Mouse (Mus musculus) gastrocnemius, postnatal 10 days (tissue): ENCODE results near the gene Fas. TPM values are rescaled to one million over a fixed set of nuclear protein-coding genes. Genes with fewer than 3 reads are reported as not detected.
A peak's percentile ranks its signal among the peaks of the same experiment; 100 is the strongest.

Experiments used
- DNase-seq: peaks from one replicate; pipeline ENCODE4 v3.0.0; 2021; ENCODE audit warnings: mixed read lengths
- total RNA-seq, 2 experiments: library from RNA; stranded (reverse); gene quantifications; 2 replicates each; pipeline ENCODE4 v1.2.3; 2021

Fas gene
- total RNA-seq, 2 experiments from 2014 or later = 2.0 to 3.7 TPM

DNA sequence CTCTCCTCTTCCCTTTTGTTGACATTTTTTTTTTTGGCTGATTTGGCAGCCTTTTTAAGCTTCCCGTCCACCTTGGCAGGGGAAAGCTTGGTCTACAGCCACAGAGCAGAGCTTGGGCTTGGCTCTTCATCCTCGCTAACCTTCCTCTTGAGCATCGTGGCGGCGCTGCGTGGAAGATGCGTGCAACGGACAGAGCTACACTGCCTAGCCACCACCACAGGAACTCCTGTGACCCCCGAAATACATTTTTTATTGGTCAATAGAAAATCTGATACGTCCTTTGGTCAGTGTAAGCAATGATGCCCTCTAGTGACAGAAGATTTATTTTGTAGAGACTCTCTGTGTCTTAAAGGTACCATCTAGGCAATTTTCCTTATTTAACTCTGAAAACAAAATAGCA is 6.1 kb upstream of the Fas start:
- no peak for DNase-seq

DNA sequence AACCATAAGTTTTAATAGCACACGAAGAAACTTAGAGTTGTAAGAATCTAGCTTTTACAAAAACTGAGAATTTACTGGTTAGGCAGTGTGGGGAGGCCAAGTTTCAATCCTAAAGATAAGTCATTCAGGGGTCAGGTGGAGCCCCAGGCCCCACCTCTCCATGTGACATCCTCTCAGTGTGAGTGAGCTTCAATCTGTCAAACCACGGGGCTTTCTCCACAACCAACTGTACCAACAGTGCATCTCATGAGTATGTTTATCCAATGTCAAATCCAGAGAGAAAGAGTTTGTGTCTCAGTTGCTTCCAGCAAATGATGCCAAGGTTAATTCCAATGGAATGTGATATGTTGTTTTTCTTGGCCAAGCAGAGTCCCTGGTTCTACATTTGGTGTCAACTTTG is 5.6 kb upstream of the Fas start:
- no peak for DNase-seq

DNA sequence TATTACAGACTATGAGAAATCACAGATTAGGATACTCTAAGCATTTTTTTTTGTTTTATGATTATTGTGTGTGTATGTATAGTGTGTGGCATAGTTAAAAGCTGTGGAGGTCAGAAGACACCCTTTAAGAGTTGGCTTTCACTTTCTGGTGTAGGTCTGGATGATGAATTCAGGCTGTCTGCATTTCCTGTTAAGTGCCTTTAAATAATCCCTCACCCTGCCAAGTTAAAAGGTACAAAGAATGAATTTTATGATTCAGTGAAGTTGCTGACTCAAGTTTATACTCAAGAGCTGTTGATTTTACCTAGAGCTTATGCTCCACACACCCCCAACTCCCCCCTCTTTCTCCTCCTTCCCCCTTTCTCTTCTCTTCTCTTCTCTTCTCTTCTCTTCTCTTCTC is 3.2 kb upstream of the Fas start:
- DNase-seq = no peak

DNA sequence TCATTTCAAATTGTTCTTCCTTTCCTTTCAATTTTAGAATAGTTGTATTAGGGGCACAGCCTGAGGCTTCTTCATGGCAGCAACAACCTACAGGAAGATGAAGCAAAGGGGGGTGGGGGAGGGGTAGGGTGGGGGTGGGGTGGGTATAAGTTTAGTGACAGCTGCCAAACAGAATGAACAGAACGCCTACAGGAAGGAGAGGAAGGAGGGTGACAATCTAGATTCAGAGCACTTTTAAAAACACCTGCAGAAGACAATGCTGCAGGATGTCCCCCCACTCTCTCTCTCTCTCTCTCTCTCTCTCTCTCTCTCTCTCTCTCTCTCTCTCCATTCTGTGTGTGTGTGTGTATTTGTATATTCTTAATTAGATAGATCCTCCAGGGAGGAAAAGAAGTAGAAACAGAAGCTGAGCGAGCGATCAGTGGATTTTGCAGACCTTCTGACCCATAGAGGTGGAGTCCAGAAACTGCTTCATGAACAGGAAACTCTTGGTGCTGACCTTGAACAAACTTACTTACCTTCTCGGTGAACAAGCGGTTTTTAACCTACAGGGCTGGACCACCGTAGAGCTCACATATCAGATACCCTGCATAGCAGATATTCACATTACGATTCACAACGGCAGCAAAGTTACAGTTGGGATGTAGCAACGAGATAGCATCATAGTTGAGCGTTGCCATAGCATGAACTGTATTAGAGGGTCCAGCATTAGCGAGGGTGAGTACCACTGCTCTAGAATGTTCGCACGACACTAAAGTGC is 2.6 kb upstream of the Fas start:
- DNase-seq = no peak

DNA sequence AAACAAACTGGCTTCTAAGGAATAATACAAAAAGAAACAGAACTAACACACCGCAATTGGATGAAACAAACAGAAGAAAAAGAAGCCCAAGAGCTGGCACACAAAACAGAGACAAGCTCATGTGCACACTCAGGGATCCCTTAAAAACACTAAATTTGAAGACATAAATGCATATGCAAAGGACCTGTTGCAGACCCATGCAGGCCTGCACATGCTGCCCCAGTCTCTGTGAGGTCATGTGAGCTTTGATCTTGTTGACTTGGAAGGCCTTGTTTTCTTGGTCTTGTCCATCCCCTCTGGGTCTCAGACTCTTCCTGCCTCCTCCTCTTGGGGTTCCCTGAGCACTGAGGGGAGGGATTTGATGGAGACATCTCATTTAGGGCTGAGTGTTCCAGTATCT is 1.8 kb upstream of the Fas start:
- DNase-seq = no peak

DNA sequence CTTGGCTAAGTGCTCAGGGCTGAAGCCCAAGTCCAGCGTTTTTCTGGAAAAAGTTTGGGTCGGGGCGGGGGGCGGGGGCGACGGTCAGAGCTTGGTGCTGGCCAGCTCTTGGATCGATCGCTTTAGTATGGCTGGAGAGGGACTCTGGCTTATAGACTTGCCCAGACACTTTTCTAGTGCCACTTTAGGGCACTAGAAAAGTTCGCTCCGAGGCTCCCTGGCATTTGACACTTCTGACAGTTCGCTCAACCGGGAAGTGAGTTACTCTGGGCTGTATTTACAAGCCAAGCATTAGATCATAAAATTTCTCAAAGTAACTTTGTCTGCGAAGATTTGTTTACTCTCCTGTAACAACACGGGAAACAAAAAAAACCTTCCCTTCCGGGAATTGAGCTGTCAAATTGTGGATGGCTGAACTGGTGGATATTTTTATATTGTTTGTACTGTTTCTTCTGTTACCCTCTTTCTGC is 441 bp downstream of the Fas start:
- no peak for DNase-seq

DNA sequence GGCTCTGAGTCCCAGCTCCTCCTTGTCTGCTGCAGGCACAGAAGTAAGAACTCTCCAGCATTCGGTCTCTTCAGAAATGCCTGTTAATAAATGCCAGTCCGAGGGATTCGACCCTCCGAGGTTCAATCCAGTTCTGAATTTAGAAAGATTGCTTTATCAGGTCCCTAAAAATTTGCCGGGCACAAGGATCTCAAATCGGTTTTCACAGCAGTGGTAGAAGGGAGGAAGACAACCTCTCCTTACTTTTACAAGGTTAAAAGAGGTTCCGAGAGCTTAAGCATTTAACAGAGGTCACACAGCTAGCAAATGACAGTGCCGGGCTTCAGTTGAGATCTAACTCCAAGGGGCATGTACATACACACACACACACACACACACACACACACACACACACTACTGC is 913 bp downstream of the Fas start:
- DNase-seq = no peak

DNA sequence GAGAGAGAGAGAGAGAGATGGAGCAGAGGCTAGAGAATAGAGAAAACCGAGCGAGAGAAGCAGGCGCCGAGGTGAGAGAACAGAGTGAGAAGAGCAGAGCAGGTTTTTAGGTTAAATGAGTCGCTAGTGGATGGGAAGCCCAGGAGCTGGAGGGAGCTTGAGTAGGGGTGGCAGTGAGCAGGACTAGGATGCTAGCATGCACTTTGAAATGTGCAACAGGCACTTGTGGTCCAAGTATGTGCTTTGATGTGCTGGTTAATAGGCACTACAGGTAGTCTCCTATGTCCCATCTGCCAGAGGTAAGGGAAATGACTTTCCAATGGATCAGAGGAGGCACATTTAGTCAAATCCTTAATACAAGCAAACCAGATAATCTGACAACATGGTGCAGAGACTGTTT is 1.5 kb downstream of the Fas start:
- no peak for DNase-seq

DNA sequence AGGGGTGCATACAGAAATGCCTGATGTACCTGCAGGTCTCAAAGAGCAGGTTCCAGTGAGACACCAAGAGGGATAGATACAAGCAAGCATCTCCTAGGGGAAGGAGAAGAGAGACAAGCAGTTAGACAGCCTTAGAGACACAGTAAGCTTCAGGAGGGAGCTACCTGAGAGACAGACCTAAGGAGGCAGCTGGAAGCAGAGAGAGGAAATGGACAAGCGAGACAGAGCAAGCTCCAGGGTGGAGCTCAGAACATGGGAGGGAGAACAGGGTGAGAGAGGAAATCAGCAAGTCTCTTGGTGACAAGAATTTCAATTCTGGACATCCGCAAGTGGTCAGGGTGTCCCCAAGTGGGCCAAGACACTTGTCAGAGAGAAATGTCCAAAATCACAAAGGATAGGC is 2.2 kb downstream of the Fas start:
- DNase-seq = no peak

DNA sequence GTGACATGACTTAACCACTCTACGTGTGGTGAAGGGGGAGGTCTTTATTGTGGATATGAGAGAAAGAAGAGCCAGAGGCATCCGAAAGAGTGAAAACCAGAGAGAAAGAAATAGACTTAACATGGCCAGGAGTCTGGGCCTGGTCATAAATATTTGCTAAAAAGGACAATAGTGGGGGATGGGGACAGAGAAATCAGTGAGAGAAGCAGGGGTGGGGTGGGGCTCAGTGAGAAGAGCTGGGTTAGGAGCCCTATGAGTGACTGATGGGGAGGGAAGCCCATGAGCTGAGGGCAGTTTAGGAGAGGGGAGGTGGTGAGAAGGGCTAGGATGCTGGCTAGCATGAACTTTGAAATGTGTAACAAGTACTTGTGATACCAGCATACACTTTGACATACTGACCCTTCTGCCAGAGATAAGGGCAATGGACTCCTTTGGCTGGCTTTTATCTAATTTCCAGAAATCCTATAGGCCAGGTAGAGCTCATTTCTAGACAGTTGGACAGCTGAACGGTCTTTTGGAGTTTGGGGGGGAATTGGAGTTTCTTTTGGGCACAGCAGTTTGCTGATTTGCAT is 3.0 kb downstream of the Fas start:
- no peak for DNase-seq

DNA sequence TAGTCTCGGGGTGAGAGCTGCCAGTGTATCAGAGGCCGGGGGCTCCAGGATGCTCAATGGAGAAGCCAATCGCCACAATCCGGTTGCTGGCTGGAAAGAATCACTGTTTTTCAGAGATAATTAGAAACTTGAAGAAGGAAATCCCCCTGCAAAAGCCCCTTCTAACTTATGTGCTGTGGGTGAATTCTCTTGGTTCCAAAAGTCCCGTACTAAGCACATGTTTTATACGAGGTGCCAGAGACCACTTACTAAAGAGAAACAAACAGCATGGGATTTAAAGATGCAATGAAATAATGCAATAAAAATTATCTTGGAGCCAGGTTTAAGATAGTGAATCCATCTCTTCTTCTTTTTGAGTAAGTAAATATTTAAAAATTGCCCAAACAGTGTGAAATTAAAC is 5.0 kb downstream of the Fas start:
- DNase-seq = no peak

DNA sequence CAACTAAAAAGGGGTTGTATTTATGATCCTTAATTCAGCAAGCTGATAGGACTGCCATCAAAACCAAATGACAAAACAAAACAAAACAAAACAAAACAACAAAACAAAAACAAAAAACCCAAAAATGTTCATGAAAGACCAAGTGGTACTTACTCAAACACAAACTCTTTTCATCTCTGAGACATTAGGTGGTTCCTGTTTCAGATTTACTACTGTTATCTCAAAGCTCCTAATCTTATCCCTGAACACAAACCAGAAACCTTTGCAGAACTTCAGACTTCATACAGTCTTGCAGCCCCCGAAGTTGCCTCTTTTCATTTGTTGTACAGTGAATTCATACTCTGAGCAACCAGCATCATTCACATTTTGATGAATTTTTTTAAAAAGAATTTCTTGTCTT is 8.1 kb downstream of the Fas start:
- no peak for DNase-seq

DNA sequence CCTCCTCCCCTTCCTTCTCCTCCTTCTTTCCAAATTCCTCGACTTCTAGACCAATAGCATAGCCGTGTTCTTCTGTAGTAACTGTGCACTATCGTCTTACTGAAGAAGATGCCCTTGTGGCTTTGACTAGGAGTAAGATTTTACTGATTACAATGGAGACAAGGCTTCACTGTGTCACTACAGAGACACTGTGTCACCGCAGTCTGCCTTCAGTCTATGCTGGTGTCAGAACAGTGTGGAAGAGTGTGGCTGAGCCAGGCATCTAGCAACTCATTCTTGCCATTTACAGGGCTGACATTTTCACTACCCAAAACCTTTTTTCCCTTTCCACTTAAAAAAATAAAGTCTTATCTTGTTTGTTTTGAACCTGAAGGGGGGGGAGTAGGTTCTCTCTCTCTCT is 8.8 kb downstream of the Fas start:
- DNase-seq = no peak

DNA sequence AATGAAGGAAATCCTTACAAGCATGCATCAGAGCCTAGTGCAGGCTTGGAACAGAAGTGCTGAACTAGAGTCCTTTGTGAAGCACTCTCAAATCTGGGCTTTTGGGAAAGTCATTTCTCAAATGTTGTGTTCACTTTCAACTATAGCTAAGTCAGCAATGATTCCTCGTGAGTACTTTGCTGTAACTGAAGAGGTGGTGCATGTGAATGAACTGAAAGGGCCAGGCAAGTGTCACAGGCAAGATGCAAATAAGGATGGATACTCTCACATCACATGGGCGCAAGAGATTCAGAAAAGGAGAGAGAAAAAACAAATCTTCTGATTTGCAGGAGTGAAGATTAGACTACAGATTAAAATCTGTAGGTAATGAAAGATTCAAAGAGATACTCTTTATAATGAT is 10.0 kb downstream of the Fas start:
- DNase-seq = no peak

DNA sequence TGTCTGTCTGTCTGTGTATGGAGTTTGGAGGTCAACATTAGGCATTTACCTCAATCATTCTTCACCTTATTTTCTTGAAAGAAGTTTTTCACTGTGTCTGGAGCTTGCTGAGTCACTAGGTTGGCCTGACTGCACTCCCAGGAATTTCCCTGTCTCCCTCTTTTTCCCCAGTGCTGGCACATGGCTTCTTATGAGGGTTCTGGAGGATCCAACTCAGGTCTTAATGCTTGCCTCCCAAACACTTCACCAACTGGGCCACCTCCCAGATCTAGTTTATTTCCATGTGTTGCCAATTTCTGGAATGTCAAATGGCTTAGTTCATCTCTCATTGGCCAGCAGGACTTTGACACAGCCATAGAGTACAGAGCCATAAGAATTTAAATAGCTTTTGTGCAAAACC is 14.5 kb downstream of the Fas start:
- no peak for DNase-seq

DNA sequence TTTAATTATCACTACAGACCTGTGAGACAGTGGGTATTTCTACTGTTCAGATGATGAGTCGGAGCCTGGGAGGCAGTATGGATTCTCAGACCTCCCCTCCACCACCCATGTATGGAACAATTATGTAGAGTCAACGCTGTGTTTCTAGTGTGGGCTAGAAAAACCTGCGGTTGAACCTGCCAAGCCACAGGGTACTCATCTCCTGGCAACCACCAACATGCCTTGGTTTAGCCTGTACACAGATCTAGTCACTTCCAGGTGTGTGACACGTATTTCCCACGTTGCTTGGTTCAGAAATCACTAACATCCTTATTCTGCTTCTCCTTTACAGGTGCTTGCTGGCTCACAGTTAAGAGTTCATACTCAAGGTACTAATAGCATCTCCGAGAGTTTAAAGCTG is 16.3 kb downstream of the Fas start:
- DNase-seq = no peak

DNA sequence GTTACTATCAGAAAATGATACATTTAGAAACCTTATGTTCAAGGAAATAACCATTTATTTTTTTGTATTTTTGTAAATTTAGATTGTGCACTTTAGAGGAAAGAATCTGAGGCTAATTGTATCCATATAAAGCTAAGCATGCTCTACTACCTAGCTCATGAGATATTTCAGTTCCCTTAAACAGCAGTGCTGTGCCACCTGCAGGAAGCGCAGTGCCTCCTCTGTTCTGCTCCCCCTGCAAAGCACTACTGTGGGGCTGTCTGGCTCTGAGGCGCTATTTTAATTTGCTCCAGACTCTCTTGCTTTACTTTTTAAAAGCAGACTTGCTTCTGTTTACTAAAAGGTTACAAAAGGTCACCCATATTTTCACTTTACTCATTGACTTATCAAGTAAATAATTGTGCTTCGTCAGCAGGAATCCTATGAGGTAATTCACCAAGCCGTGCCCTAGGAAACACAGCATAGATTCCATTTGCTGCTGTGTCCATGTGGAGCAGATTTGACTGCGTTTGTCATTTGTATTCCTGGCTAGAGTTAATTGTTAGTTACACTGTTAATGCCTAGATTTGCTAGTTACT is 21.8 kb downstream of the Fas start:
- no peak for DNase-seq

DNA sequence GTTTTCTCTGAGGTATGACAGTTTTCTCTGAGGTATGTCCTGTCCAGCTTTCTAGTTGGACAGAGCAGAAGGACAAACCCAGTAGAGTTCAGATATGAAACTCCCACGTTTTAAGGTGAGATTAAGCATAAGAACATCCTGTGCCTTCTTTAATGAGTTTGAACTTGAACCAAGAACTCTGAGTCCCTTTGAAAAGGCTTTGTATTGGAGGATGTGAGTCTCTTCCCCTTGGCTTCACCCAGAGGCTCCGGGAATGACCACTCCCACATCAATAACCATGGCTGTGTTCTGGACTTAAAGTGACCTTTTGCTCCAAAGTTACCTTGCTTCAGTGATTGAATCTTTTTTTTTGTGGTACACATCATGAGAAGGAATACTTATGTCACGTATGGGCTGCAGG is 37.6 kb downstream of the Fas start:
- DNase-seq = no peak

DNA sequence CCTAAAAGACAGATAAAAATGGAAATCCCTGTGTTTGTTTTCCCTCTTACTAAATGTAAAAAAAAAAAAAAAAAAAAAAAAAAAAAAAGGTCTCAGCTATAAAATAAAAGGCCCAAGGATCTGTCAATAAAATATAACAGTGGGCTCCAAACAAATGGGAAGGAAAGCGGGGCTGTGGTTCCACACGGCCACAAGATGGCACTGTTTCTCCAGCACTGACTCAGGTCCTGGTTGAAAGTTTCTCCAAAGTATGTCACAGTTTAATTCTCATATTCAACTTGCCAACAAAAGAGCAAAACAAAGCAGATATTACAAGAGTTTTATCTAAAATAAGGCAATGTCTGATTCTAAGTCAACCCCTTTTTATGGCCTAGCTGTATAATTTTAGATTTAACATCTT is 43.8 kb downstream of the Fas start:
- peak; percentile 67 for DNase-seq

DNA sequence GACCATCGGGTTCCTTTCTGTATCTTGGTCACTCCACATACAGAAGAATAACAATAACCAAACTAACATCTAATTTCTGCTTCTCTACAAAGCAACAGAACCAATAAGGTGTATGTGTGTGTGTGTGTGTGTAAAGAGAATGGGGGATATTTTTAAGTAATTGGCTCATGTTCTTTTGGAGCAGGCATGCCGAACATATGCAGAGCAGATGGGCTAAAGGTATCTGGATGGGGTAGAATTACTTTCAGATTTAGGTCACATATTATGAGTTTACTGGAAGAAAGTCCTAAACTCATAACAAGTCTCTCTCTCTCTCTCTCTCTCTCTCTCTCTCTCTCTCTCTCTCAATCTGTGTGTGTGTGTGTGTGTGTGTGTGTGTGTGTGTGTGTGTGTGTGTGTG is 54.2 kb downstream of the Fas start:
- no peak for DNase-seq

DNA sequence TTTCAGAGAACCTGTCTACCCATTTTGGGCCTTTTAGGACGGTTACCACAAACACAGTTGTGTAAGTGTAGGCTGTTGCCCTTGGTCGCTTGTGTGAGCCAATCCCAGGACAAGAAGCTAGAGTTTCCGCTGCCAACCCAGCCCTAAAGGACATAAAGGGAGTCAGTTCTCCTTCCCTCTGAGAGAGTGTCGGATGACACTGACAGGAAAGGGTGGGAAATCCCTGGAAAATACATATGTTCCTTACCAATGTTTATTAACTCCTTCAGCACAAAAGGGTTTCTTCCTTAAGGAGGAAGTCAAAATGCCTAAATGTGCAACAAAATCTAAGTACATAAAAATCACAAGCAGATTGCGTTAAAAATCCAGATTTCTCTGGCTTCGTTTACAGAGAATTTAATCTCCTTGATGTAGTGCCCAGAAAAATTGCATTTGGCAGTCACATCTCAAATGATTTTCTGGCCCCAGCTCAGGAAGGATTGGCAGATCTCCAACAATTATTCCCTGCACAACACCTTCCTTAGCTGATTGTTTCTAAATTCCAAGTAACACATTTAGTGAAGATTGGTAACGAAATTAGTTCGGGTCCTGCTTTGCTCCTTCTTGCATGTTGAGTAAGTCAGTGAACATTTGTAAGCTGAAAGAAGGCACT is 55.3 kb downstream of the Fas start:
- DNase-seq = no peak

DNA sequence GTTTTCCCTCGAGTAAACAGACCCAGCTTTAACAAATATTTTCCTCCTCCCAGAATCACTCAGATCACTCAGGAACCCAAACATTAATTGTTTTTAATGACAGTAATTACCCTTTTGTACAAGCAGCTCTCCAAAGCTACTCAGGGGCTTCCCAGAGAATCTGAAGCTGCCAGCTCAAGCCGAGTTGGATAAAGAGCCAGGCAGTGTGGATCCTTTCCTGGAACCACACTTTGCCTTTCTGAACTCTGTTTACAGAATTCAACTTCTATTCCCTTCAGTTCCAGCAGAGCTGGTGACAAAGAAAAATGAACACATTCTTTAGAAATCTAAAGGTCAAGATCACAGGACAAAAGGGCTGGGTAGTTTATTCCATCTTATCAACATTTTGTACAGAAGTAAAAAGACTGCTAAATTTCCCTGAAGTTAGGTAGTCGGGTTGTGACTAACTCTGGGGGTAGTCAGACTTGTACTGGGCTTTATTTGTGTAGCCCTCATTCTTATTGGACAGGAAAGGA is 62.9 kb downstream of the Fas start:
- DNase-seq = no peak

DNA sequence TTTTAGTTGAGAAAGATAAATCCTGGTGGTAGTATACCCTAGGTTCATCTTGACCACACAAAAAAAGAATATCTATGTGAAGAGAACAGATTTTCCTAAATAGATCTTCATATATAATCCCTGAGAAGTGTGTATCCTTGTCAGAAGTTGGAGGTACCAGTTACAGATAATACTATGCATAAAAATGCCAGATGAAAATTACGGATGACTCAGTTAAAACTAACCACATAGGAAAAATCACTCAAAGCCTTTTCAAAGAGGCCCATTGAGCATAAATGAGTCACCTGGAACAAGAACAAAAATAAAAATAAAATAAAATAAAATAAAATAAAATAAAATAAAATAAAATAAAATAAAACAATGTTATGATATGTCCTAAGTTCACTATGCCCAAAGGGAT is 72.2 kb downstream of the Fas start:
- no peak for DNase-seq
